Mouse (Mus musculus) lung, embryonic 16.5 days (tissue): ENCODE data around the gene Fam102b. TPM values are rescaled to one million over a fixed set of nuclear protein-coding genes. Genes with fewer than 3 reads are reported as not detected.

Experiments
- ATAC-seq: fragments of 200-750 bp; cut with Nextera tagmentation; 2 replicates; pipeline ENCODE4 v1.8.0; 2017; ENCODE audit warnings: low read depth, mild to moderate bottlenecking, moderate library complexity
- H3K27ac ChIP-seq: fragments of 300-500 bp; sonication (generic); 2 replicates; pipeline ENCODE4 v1.5.1; 2014; ENCODE audit warnings: mild to moderate bottlenecking, control low read depth, low read length
- H3K27me3 ChIP-seq: fragments of 300-500 bp; sonication (generic); 2 replicates; pipeline ENCODE4 v1.6.1; 2014; ENCODE audit warnings: low read depth, low read length, mixed read lengths; ENCODE audit not compliant: control insufficient read depth, insufficient read depth
- H3K36me3 ChIP-seq: fragments of 300-500 bp; sonication (generic); 2 replicates; pipeline ENCODE4 v1.6.1; 2014; ENCODE audit warnings: low read length; ENCODE audit not compliant: control insufficient read depth, insufficient read depth
- H3K4me1 ChIP-seq: fragments of 300-500 bp; sonication (generic); replicated peaks from 2 replicates; pipeline ENCODE4 v1.6.1; 2014; ENCODE audit warnings: low read length, mixed read lengths; ENCODE audit not compliant: control insufficient read depth, insufficient read depth
- H3K4me2 ChIP-seq: fragments of 300-500 bp; sonication (generic); 2 replicates; pipeline ENCODE4 v1.6.1; 2014; ENCODE audit warnings: low read depth, low read length, control low read depth
- H3K4me3 ChIP-seq: fragments of 300-500 bp; sonication (generic); 2 replicates; pipeline ENCODE4 v1.5.1; 2014; ENCODE audit warnings: mild to moderate bottlenecking, low read length, control low read depth
- H3K9ac ChIP-seq: fragments of 300-500 bp; sonication (generic); 2 replicates; pipeline ENCODE4 v1.6.1; 2014; ENCODE audit warnings: low read length, control low read depth
- H3K9me3 ChIP-seq: fragments of 300-500 bp; sonication (generic); 2 replicates; pipeline ENCODE4 v1.6.1; 2016; ENCODE audit warnings: low read length; ENCODE audit not compliant: control insufficient read depth
- WGBS: fragments of 180-500 bp; shearing (Covaris S2); extraction: QIAGEN DNeasy Blood & Tissue Kit; methylation state at CpG from one replicate; pipeline ENCODE4 v1.1.7; 2014; 5-methylcytosine and 5-hydroxymethylcytosine counted together
- polyA plus RNA-seq: library from polyadenylated mRNA; unstranded; fragments of >200 nt; fragmentation: Nextera tagmentation; extraction: Ambion mirVana; gene quantifications from 2 replicates; pipeline ENCODE4 v1.2.1, GENCODE M21; 2015

The Fam102b gene
- polyA plus RNA-seq, 1 experiment from 2014 or later = 5.5 TPM

- no peak overlapping the region for H3K4me2 ChIP-seq
- no peaks in the 10 kb centered on the region for H3K36me3 ChIP-seq
- WGBS = 75% methylated on average over 4 of the region's 4 CpGs
- H3K27ac ChIP-seq = no peak overlapping the region
- no peak overlapping the region for H3K9ac ChIP-seq
- ATAC-seq = no peak
- no peaks in the 10 kb centered on the region for H3K9me3 ChIP-seq
- no peaks in the 10 kb centered on the region for H3K4me1 ChIP-seq
- no peaks in the 10 kb centered on the region for H3K27me3 ChIP-seq
- no peak overlapping the region for H3K4me3 ChIP-seq
Observed at GRCm38 (mm10) chr3:109040908-109041307, 13.5 kb upstream of the Fam102b start.

DNA sequence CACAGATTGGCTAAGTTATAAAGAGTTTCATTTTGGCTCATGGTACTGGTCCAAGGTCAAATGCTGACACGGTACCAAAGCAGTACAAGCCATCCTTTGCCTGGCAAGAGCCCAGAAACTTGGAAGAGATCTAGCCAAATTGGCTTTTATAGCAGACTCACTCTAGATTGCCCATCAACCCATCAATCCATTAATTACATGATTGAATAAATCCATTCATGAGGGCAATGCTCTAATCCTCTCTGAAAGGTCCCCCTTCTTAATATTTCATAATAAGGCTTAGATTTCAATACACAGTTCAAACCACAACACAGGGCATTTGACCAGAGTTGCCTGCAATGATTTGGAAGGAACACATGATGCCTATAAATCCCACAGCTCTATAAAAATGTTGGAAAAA, 7.0 kb upstream of the Fam102b start:
- Histone ChIP-seq H3K9me3 (no peaks in the 10 kb centered on the region), H3K4me3 (no peak overlapping the region), H3K27me3 (no peaks in the 10 kb centered on the region), H3K4me1 (peaks cover 10% of the 10 kb centered on the region), H3K4me2 (no peak overlapping the region), H3K27ac (no peak overlapping the region), H3K36me3 (no peaks in the 10 kb centered on the region), H3K9ac (no peak overlapping the region)
- ATAC-seq = no peak
- 43% methylated on average over 1 of the region's 1 CpGs for WGBS

- no peak for ATAC-seq
- Histone ChIP-seq H3K27me3 (no peaks in the 10 kb centered on the region), H3K4me3 (no peak overlapping the region), H3K27ac (no peak overlapping the region), H3K9me3 (no peaks in the 10 kb centered on the region), H3K4me2 (no peak overlapping the region), H3K9ac (no peak overlapping the region), H3K4me1 (peaks cover 13% of the 10 kb centered on the region), H3K36me3 (no peaks in the 10 kb centered on the region)
- WGBS = 43% methylated on average over 2 of the region's 2 CpGs
Observed at GRCm38 (mm10) chr3:109032306-109032705, 4.9 kb upstream of the Fam102b start.

GRCm38 (mm10) chr3:109031626-109032025, 4.2 kb upstream of the Fam102b start:
- H3K27ac ChIP-seq = no peak overlapping the region
- no peak overlapping the region for H3K4me2 ChIP-seq
- no peaks in the 10 kb centered on the region for H3K9me3 ChIP-seq
- peaks cover 13% of the 10 kb centered on the region for H3K4me1 ChIP-seq
- H3K9ac ChIP-seq = no peak overlapping the region
- no peaks in the 10 kb centered on the region for H3K36me3 ChIP-seq
- no peaks in the 10 kb centered on the region for H3K27me3 ChIP-seq
- no peak overlapping the region for H3K4me3 ChIP-seq
- WGBS = 71% methylated on average over 3 of the region's 3 CpGs
- ATAC-seq = no peak

DNA sequence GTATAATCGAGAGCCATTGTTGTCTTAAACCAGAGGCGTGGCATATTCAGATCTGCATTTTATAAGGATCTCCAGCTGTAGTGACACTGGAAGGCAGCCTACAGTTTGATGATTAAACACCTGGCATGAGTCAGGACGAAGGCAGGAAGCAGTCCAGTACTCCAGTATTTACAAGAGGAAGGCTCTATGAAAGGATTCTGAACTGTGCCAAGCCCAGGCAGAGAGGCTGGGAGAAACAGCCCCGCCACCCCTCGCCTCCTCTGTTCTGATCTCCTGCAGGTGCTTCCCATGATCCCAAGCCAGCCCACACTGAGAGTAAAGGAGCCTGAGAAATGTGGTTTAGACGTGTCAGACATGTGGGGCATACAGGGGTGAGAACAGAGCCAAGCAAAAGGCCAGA, 3.4 kb upstream of the Fam102b start:
- peak; percentile 51 for ATAC-seq
- H3K27ac ChIP-seq = peak overlapping the region; percentile 58

DNA sequence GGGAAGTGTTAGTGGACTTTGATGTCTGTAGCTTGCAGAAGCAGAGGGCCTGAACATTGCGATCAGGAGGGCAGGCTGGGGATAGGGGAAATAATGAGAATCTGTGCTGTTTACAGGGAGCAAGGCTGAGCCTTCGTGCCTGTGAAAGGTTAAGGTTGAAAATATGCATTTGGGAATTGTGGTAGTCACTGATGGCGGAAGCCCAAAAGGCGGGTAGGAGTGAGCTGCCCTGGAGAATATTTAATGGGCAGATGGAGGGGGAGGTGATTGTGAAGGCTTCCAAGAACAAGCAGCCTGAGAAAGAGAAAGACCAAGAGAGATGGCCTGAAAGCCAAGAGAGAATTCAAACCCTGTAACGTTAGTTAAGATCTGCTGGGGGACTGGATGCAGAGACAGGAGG, 2.3 kb upstream of the Fam102b start:
- Histone ChIP-seq H3K36me3 (no peaks in the 10 kb centered on the region), H3K27ac (no peak overlapping the region), H3K9ac (no peak overlapping the region), H3K27me3 (no peaks in the 10 kb centered on the region), H3K9me3 (no peaks in the 10 kb centered on the region), H3K4me3 (no peak overlapping the region), H3K4me2 (no peak overlapping the region), H3K4me1 (peaks cover 21% of the 10 kb centered on the region)
- ATAC-seq = no peak
- 59% methylated on average over 5 of the region's 5 CpGs for WGBS

More for the DNA sequence above, 3.4 kb upstream of the Fam102b start:
- H3K4me3 ChIP-seq = no peak overlapping the region
- no peaks in the 10 kb centered on the region for H3K36me3 ChIP-seq
- H3K4me2 ChIP-seq = no peak overlapping the region
- H3K4me1 ChIP-seq = peaks cover 15% of the 10 kb centered on the region
- no peak overlapping the region for H3K9ac ChIP-seq
- no peaks in the 10 kb centered on the region for H3K9me3 ChIP-seq
- no peaks in the 10 kb centered on the region for H3K27me3 ChIP-seq
- 15% methylated on average over 6 of the region's 6 CpGs for WGBS

GRCm38 (mm10) chr3:109026991-109027470, 376 bp downstream of the Fam102b start:
- Histone ChIP-seq H3K27ac (peak overlapping the region; percentile 67), H3K27me3 (no peaks in the 10 kb centered on the region), H3K4me2 (peak overlapping the region; percentile 79), H3K9me3 (no peaks in the 10 kb centered on the region), H3K36me3 (no peaks in the 10 kb centered on the region), H3K4me1 (peaks cover 21% of the 10 kb centered on the region), H3K9ac (peak overlapping the region; percentile 82), H3K4me3 (peak overlapping the region; percentile 76)
- WGBS = under 1% methylated on average over 50 of the region's 51 CpGs
- ATAC-seq = peak; percentile 80

DNA sequence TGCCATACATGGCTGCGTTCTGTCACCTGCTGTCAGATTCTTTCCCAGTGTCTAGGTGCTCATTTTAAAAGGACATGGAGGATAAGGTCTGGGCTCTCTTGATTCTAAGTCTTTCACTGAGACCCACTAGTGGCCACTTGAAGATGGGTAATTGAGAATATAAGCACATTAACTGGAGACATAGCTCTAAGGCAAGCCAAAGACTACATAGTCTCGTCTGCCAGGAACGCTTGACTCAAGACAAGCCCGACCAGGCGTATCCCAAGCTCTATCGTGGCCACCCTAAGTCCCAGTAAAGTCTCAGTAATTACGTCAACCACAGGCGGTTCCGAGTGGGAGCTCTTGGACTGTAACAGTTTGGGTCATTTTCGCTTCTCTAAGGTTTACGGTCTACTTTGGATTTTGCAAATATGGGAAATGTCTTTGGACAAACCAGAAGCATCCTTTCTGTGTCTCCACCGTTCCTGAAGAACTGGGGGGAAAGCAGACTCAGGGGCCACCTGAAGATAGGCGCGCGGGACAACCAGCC, 881 bp downstream of the Fam102b start:
- 0 out of 2 replicates have a peak, but pooled peaks have one; percentile 11 for ATAC-seq
- Histone ChIP-seq H3K27me3 (no peaks in the 10 kb centered on the region), H3K4me3 (peak overlapping the region; percentile 76), H3K27ac (peak overlapping the region; percentile 67), H3K4me2 (peak overlapping the region; percentile 79), H3K9me3 (no peaks in the 10 kb centered on the region), H3K4me1 (peaks cover 18% of the 10 kb centered on the region), H3K36me3 (no peaks in the 10 kb centered on the region), H3K9ac (peak overlapping the region; percentile 82)
- 4% methylated on average over 15 of the region's 15 CpGs for WGBS

DNA sequence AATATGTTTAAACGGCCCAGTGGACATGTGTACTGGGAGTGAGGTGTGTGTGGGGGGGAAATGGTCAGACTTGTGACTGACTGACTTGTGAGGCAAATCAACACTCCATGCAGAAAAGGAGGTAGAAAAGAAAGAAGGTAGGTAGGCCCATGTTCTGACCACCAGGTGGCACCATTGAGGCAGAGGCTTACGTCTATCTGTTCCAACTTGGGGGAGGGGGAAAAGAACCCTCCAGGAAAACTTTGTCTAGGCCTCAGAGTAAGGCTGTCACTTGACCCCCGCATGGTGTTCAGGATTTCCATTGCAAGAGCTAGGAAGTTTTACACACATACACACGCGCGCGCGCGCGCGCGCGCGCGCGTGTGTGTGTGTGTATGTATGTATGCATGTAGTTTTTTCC, 1.8 kb downstream of the Fam102b start:
- Histone ChIP-seq H3K9me3 (no peaks in the 10 kb centered on the region), H3K4me1 (peaks cover 17% of the 10 kb centered on the region), H3K36me3 (no peaks in the 10 kb centered on the region), H3K4me2 (peak overlapping the region; percentile 79), H3K27me3 (no peaks in the 10 kb centered on the region), H3K4me3 (peak overlapping the region; percentile 76), H3K27ac (no peak overlapping the region), H3K9ac (peak overlapping the region; percentile 58)
- 3% methylated on average over 16 of the region's 16 CpGs for WGBS
- ATAC-seq = peak; percentile 12; the same call in 1 of the 2 replicates
